Mouse (Mus musculus) mammary gland, adult 2 months (tissue): Measurements from ENCODE around the gene 9130023H24Rik. TPM values are rescaled to one million over a fixed set of nuclear protein-coding genes. Genes with fewer than 3 reads are reported as not detected.

ENCODE experiments used
- polyA plus RNA-seq: library from polyadenylated mRNA; depleted of rRNA; stranded (reverse); fragments of >200 nt; gene quantifications from 2 replicates; pipeline ENCODE4 v1.2.3, GENCODE M21; 2012; ENCODE audit warnings: low replicate concordance; rRNA removed

9130023H24Rik gene
- polyA plus RNA-seq, result 2.0 and 3.5 TPM in 2 replicates

DNA sequence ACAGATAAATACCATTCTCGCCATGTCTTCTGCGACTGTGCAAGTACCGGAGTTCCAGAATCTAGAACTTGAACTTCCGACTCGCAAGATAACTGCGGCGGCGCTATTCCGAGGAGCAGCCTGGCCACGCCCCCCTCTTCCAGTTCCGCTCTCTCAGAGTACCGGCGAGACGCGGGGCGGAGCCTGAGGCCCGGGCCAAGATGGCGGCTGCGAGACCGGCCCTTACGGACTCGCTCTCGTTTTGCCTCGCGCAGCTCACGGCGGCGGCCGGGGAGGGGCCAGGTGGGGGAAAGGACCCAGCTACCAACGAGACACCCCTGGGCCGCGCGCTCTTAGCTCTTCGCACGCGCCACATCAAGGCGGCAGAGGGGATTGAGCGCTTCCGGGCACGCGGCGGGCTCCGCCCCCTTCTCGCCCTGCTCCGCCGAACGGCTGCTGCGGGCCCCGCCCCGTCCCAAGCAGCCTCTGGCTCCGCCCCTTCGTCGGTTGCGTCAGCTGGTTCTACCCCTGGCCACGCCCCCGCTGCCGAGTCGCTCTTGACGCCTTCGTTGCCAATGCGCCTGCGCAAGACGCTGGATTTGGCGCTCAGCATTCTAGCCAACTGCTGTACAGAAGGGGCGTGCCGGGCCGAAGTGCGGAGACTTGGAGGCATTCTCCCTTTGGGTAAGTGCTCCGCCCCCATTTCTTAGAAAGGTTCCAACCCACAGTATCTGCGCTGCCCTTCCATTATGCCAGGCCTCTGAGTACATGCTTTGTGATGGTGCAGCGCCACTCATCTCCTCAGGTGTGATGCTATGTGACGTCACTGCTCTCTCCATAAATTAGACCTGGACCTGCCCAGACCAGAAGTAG lies at the start of gene 9130023H24Rik:
TSS of gene 9130023H24Rik (minus strand) at position 105 of the 852 bp plus-strand sequence.

DNA sequence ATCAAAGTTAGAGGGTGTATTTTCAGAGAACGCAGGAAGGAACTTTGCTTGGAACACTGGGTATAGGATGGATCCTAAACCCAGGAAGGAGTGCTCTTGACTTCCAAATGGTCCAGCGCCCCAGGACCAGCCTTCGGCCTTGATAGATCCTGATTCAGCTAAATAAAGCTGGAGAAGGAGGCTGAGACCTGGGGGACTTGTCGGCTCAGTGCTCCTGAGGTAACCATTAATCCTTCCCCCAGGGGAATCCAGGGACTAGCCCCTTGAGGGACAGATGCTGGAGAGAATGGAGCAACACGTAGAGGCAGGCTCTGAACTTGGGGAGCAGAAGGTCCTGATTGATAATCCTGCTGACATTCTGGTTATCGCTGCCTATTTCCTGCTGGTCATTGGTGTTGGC lies 27.6 kb upstream of the 9130023H24Rik start, which contains the start of gene Slc5a2:
TSS of gene Slc5a2 (plus strand) at position 247 of the 400 bp plus-strand sequence.

DNA sequence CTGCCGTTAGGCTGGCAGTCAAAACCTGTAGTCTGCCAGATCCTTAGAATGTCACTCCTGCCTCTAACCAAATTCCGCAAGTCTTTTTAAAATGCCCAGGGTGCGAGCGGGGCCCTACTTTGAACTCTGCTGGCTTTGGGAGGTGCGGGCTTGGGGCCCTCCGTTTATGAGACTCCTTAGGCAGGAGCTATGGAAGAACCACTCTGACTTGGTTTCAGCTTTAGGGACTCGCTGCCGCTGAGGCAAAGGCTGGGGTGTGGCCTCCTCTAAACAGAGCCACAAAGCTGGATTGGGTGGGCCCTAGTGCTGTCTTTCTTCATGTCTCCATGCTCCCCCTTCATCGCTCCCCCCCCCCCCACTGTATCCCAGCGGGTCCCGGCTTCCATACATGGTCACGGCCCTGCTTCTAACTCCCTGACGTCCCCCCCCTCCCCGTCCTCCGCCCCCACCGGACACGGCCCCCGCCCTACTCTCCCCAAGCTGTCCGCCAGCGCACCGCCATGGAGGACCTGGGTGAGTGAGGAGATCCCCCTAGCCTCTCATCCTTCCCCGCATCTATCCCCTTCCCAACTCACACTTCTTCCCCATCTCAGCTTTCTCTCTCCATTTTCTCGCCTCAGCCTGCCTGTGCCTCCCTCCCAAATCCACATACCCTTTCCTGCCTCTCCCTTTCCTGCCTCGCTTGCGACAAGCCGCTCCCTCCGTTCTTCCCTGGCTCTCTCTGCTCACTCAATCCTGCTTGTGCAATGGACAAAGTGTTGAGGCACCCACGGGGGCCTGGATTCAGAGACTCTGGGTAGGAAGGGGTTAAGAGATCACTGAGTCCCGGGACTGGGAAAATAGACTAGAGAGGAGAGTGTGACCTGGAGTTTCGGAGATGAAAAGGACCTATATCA lies 8.9 kb upstream of the 9130023H24Rik start, which contains the start of gene Tgfb1i1:
TSS of gene Tgfb1i1 (plus strand) at position 317 of the 896 bp plus-strand sequence.

DNA sequence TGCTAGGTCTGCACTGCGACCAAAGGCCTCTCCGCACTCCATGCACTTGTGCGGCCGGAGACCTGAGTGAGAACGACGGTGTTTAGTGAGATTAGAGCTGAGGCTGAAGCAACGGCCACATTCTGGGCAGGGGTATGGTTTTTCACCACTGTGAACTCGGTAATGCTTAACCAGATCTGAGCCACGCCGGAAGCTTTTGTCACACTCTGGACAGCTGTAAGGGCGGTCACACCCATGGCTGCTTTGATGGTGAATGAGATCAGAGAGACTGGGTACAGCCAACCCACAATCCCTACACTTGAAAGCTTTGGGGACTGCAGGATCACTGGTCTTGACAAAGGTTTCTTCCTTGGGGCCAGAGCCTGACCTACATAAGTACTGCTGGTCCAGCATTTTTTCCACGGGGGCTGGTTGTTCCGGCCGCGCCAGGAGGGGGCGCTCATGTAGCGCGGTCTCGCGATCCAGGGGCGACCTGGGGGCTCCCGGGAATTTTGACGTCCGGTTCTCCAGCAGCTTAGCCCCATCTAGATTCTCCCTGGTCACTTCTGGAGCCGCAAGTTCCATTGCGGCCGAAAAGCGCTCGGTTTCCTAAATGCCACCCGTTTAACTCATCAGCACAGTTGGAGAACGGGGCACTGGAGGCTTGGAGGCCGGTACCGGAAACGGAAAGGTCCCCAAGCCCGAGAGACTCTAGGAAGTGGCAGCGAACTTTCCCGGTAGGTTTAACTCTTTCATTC lies 807 bp downstream of the 9130023H24Rik start, which contains the start of gene Armc5:
TSS of gene Armc5 (plus strand) at position 487 of the 737 bp plus-strand sequence.

DNA sequence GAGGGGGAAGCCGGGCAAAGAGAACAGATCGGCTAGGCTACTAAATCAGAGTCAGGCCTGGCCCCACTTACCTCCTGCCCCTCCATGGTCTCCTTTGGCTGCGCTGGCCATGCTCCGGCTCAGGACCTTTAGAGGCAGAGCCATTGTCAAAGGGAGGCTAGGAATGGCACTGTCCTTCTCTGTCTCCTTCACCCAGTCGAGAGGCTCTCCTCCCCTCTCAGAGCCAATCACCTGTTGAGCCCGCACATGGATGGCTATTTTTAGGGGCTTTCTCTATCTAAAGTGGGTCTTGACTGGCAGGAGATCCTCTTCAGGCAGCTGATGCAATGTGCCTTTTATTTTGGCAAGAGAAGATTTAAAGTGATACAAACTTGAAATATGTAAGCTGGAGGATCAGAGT lies 31.7 kb downstream of the 9130023H24Rik start, which contains the start of gene Cox6a2:
TSS of gene Cox6a2 (minus strand) at position 236 of the 400 bp plus-strand sequence.

Other genes with a start within 250 kb of the 9130023H24Rik start
- gene Pycard, start 244.2 kb downstream of the 9130023H24Rik start, polyA plus RNA-seq, result 66.4 and 86.7 TPM in 2 replicates
- gene Trim72, start 234.1 kb downstream of the 9130023H24Rik start, polyA plus RNA-seq, result 0.69 and 38.4 TPM in 2 replicates
- gene Itgam, start 175.4 kb downstream of the 9130023H24Rik start, polyA plus RNA-seq, result 36.0 and 38.8 TPM in 2 replicates
- 0.11 and 0.47 TPM in 2 replicates for gene Gm49368, start 175.3 kb downstream of the 9130023H24Rik start, polyA plus RNA-seq
- gene Itgax, start 108.5 kb downstream of the 9130023H24Rik start, polyA plus RNA-seq, result 7.6 TPM in 2 replicates
- gene Itgad, start 83.7 kb downstream of the 9130023H24Rik start, polyA plus RNA-seq, result 0.33 and 0.51 TPM in 2 replicates
- 16.9 and 867 TPM in 2 replicates for gene Cox6a2, start 31.6 kb downstream of the 9130023H24Rik start, polyA plus RNA-seq
- 28.0 and 53.1 TPM in 2 replicates for gene Armc5, start 689 bp downstream of the 9130023H24Rik start, polyA plus RNA-seq
- gene Tgfb1i1, start 8.8 kb upstream of the 9130023H24Rik start, polyA plus RNA-seq, result 37.4 and 73.3 TPM in 2 replicates
- gene Slc5a2, start 27.6 kb upstream of the 9130023H24Rik start, polyA plus RNA-seq, result 0.07 TPM in 1 of 2 replicates, not detected in the other
- gene BC017158, start 60.1 kb upstream of the 9130023H24Rik start, polyA plus RNA-seq, result 48.0 and 53.6 TPM in 2 replicates
- 18.1 and 20.5 TPM in 2 replicates for gene Rgs10, start 180.7 kb upstream of the 9130023H24Rik start, polyA plus RNA-seq
- 20.6 and 30.6 TPM in 2 replicates for gene Tial1, start 223.7 kb upstream of the 9130023H24Rik start, polyA plus RNA-seq